Mouse (Mus musculus) spleen, adult 2 months (tissue): ENCODE measurements around the gene Serpinb3c. TPM values are rescaled to one million over a fixed set of nuclear protein-coding genes. Genes with fewer than 3 reads are reported as not detected.
A peak's percentile ranks its signal among the peaks of the same experiment; 100 is the strongest.
"Not testable (repeated sequence)": the region's sequence is repeated elsewhere in the genome, so short reads cannot be mapped to it uniquely, and the experiment has no call there.

Experiments
- DNase-seq, 2 experiments: peaks; one replicate each; pipeline versions ENCODE4 v3.0.0 to v3.0.0-alpha.2; 2012 to 2021; ENCODE audit warnings: low spot score in 2 of 2, low read depth in 1 of 2
- H3K27ac ChIP-seq: fragments of 200-500 bp; 2 replicates; pipeline ENCODE4 v1.5.1; 2012; ENCODE audit warnings: low read length, inconsistent platforms; ENCODE audit not compliant: insufficient read depth
- H3K27me3 ChIP-seq: fragments of 200-500 bp; 2 replicates; pipeline ENCODE4 v1.6.1; 2012; ENCODE audit warnings: mild to moderate bottlenecking, moderate library complexity, low read length, inconsistent platforms; ENCODE audit not compliant: control insufficient read depth, insufficient read depth
- H3K36me3 ChIP-seq: fragments of 200-500 bp; 2 replicates; pipeline ENCODE4 v1.6.1; 2012; ENCODE audit warnings: mild to moderate bottlenecking, low read length, inconsistent platforms; ENCODE audit not compliant: control insufficient read depth, insufficient read depth
- H3K4me1 ChIP-seq: fragments of 200-500 bp; 2 replicates; pipeline ENCODE4 v1.6.1; 2011; ENCODE audit warnings: inconsistent platforms; ENCODE audit not compliant: control insufficient read depth, insufficient read depth, insufficient read length
- H3K4me3 ChIP-seq: fragments of 200-500 bp; 2 replicates; pipeline ENCODE4 v1.5.1; 2011; ENCODE audit warnings: mild to moderate bottlenecking, inconsistent platforms; ENCODE audit not compliant: insufficient read depth, insufficient read length; ENCODE audit errors: extremely low read depth
- CTCF ChIP-seq: fragments of 200-500 bp; IDR thresholded peaks from 2 replicates; pipeline ENCODE4 v1.5.1; 2011; ENCODE audit warnings: mild to moderate bottlenecking, inconsistent platforms; ENCODE audit not compliant: insufficient read depth, insufficient read length, insufficient replicate concordance; ENCODE audit errors: extremely low read depth
- WGBS: fragments of 180-500 bp; shearing (Covaris S2); methylation state at CpG from one replicate; pipeline ENCODE4 v1.1.7; 2018; 5-methylcytosine and 5-hydroxymethylcytosine counted together
- polyA plus RNA-seq: library from polyadenylated mRNA; depleted of rRNA; stranded (reverse); fragments of >200 nt; gene quantifications from 2 replicates; pipeline ENCODE4 v1.2.3, GENCODE M21; 2012; rRNA removed

The Serpinb3c gene
- polyA plus RNA-seq, result not detected in 2 replicates

DNA sequence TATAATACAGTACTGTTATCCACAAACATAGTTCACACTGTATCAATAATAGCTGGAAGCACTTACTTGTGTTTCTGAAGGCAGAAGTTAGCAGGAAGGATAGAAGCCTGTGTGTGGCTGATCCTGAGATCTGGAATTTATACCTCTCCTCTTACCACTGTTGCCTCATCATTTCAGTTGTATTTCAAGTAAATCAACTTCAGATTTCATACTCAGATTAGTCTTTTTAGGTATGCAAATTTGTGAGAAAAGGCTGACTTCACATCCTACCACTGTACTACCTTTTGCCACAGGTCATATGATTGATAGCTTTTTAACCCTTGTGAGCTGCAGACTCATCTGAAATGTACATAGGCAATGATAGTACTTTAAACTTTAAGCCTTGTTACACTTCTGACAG lies at the start of gene Serpinb3c, which contains the start of gene Serpinb3b:
TSS of gene Serpinb3c (minus strand) at position 111 of the 400 bp plus-strand sequence.
TSS of gene Serpinb3b (minus strand) at position 101 of the 400 bp plus-strand sequence.
- DNase-seq, H3K27me3 ChIP-seq, H3K27ac ChIP-seq, H3K36me3 ChIP-seq, H3K4me1 ChIP-seq, H3K4me3 ChIP-seq: not testable (repeated sequence)

DNA sequence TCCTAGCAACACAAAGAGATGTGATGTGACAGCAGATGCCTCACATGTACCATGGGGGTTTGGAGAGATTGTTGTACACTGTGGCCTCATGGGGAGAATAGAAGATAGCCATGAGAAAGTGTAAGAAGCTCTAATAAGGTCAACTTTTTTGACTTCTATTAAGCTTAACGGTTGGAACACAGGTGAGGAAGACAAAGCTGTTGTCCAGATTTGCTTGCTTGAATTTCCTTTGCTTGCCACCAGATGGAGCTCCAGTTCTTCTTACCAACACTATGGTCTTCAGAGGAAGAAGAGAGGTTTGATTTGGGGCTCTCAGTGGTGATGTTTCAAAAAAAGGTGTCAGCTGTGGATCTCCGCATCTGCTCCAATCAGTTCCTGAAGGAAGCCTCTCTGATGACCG lies 35.0 kb downstream of the Serpinb3c start:
- DNase-seq, result peak in 1 of 2 experiments; percentile 8
- peak; percentile 26; the same call in 1 of the 2 replicates for TF ChIP-seq CTCF
- WGBS, result 38% methylated on average over 3 of the region's 3 CpGs
- H3K27me3 ChIP-seq, H3K4me3 ChIP-seq, H3K27ac ChIP-seq, H3K4me1 ChIP-seq, H3K36me3 ChIP-seq: not testable (repeated sequence)

Other genes starting within 250 kb of the Serpinb3c start
- gene Serpinb3a, start 226.1 kb downstream of the Serpinb3c start, polyA plus RNA-seq, result not detected in 2 replicates
- not detected in 2 replicates for gene Serpinb3d, start 194.9 kb downstream of the Serpinb3c start, polyA plus RNA-seq
- not detected in 2 replicates for gene Serpinb3b, start within 50 bp of the Serpinb3c start, polyA plus RNA-seq
- not detected in 2 replicates for gene Serpinb11, start 82.8 kb upstream of the Serpinb3c start, polyA plus RNA-seq
- 0.07 and 0.15 TPM in 2 replicates for gene Serpinb7, start 121.3 kb upstream of the Serpinb3c start, polyA plus RNA-seq
- gene Serpinb2, start 233.1 kb upstream of the Serpinb3c start, polyA plus RNA-seq, result 0.64 and 1.3 TPM in 2 replicates